Mouse (Mus musculus) midbrain, postnatal 0 days (tissue): Measurements from ENCODE around the gene Lefty2. TPM values are rescaled to one million over a fixed set of nuclear protein-coding genes. Genes with fewer than 3 reads are reported as not detected.

ENCODE experiments used
- ATAC-seq: fragments of 200-750 bp; cut with Nextera tagmentation; 2 replicates; pipeline ENCODE4 v1.8.0; 2017; ENCODE audit warnings: moderate number of reproducible peaks, mild to moderate bottlenecking, moderate TSS enrichment, moderate library complexity; ENCODE audit not compliant: low FRiP score
- DNase-seq: peaks from one replicate; pipeline ENCODE4 v3.0.0-alpha.2; 2015; ENCODE audit warnings: low spot score
- H3K27ac ChIP-seq: fragments of 300-500 bp; sonication (generic); 2 replicates; pipeline ENCODE4 v1.5.1; 2014; ENCODE audit warnings: low read depth, mild to moderate bottlenecking, low read length, mixed read lengths
- H3K27me3 ChIP-seq: fragments of 300-500 bp; sonication (generic); 2 replicates; pipeline ENCODE4 v1.6.1; 2014; ENCODE audit warnings: low read length, control low read depth, mixed read lengths; ENCODE audit not compliant: insufficient read depth
- H3K36me3 ChIP-seq: fragments of 300-500 bp; sonication (generic); 2 replicates; pipeline ENCODE4 v1.6.1; 2014; ENCODE audit warnings: low read length, control low read depth, mixed read lengths; ENCODE audit not compliant: insufficient read depth
- H3K4me1 ChIP-seq: fragments of 300-500 bp; sonication (generic); 2 replicates; pipeline ENCODE4 v1.6.1; 2014; ENCODE audit warnings: mild to moderate bottlenecking, control low read depth, antibody characterized with exemption, low read length, mixed read lengths; ENCODE audit not compliant: insufficient read depth
- H3K4me2 ChIP-seq: fragments of 300-500 bp; sonication (generic); 2 replicates; pipeline ENCODE4 v1.6.1; 2014; ENCODE audit warnings: low read depth, mild to moderate bottlenecking, low read length, mixed read lengths; ENCODE audit not compliant: poor library complexity, severe bottlenecking
- H3K4me3 ChIP-seq: fragments of 300-500 bp; sonication (generic); 2 replicates; pipeline ENCODE4 v1.5.1; 2014; ENCODE audit warnings: low read depth, mild to moderate bottlenecking, low read length, moderate library complexity
- H3K9ac ChIP-seq: fragments of 300-500 bp; sonication (generic); replicated peaks from 2 replicates; pipeline ENCODE4 v1.6.1; 2014; ENCODE audit warnings: mild to moderate bottlenecking, low read length, moderate library complexity, mixed read lengths; ENCODE audit not compliant: poor library complexity, severe bottlenecking
- H3K9me3 ChIP-seq: fragments of 300-500 bp; sonication (generic); 2 replicates; pipeline ENCODE4 v1.6.1; 2016; ENCODE audit warnings: low read length, control low read depth
- CTCF ChIP-seq: IDR thresholded peaks from 2 replicates; pipeline ENCODE4 v1.5.1; 2016; ENCODE audit warnings: antibody characterized with exemption, mild to moderate bottlenecking
- WGBS: fragments of 180-500 bp; shearing (Covaris S2); extraction: QIAGEN DNeasy Blood & Tissue Kit; methylation state at CpG from one replicate; pipeline ENCODE4 v1.1.7; 2014; 5-methylcytosine and 5-hydroxymethylcytosine counted together
- polyA plus RNA-seq: library from polyadenylated mRNA; unstranded; fragments of >200 nt; fragmentation: Nextera tagmentation; extraction: Ambion mirVana; gene quantifications from 2 replicates; pipeline ENCODE4 v1.2.1, GENCODE M21; 2015
- total RNA-seq: library from RNA; depleted of rRNA; stranded (reverse); fragments of >200 nt; gene quantifications from 2 replicates; pipeline ENCODE4 v1.2.3, GENCODE M21; 2014

Gene Lefty2
- total and polyA plus RNA-seq, 2 experiments from 2014 or later = 8.6 to 12.8 TPM

- no peaks in the 10 kb centered on the region for H3K9me3 ChIP-seq
- no peaks in the 10 kb centered on the region for H3K4me1 ChIP-seq
- no peak overlapping the region for H3K4me3 ChIP-seq
- peak; percentile 56 for TF ChIP-seq CTCF
- ATAC-seq (no peak), DNase-seq (peak; percentile 54)
- no peak overlapping the region for H3K9ac ChIP-seq
- H3K27me3 ChIP-seq = no peaks in the 10 kb centered on the region
- no peak overlapping the region for H3K4me2 ChIP-seq
- H3K27ac ChIP-seq = no peak overlapping the region
- peaks cover 11% of the 10 kb centered on the region for H3K36me3 ChIP-seq
- 46% methylated on average over 8 of the region's 8 CpGs for WGBS
These were observed 18.2 kb downstream of the Lefty2 start for GRCm38 (mm10) chr1:180911138-180911537.

- Histone ChIP-seq H3K27ac (no peak overlapping the region), H3K9ac (no peak overlapping the region), H3K9me3 (no peaks in the 10 kb centered on the region), H3K27me3 (no peaks in the 10 kb centered on the region), H3K4me1 (no peaks in the 10 kb centered on the region), H3K4me2 (no peak overlapping the region), H3K4me3 (no peak overlapping the region), H3K36me3 (peaks cover 7% of the 10 kb centered on the region)
- WGBS = 63% methylated on average over 20 of the region's 20 CpGs
- TF ChIP-seq CTCF = no peak
- no peak for ATAC-seq
- no peak for DNase-seq
These were observed 18.9 kb downstream of the Lefty2 start for GRCm38 (mm10) chr1:180911653-180912287.

DNA sequence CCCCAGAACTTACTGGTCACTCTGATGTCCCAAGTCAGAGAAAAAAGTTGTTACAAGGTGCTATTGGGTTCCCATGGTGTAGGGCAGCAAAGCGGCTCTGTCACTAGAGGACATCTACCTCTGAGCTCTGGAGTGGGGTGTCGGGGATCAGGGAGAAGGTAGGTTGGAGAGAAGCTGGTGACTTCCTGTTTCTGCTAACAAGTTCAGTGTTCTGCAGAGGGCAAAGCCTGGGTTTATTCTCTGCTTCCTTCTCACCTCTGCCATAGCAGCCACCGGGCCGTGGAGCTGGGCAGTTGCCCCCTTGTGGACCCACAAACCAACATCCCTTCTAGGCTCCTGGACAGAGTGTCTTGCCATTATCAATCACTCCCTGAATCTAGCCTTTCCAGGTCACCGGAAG, 19.9 kb downstream of the Lefty2 start:
- no peak for ATAC-seq
- Histone ChIP-seq H3K27ac (no peak overlapping the region), H3K9me3 (no peaks in the 10 kb centered on the region), H3K4me2 (no peak overlapping the region), H3K9ac (no peak overlapping the region), H3K4me1 (no peaks in the 10 kb centered on the region), H3K36me3 (no peaks in the 10 kb centered on the region; the same call in 1 of the 2 replicates), H3K4me3 (no peak overlapping the region), H3K27me3 (no peaks in the 10 kb centered on the region)
- WGBS = 89% methylated on average over 5 of the region's 5 CpGs
- no peak for DNase-seq
- no peak for TF ChIP-seq CTCF

DNA sequence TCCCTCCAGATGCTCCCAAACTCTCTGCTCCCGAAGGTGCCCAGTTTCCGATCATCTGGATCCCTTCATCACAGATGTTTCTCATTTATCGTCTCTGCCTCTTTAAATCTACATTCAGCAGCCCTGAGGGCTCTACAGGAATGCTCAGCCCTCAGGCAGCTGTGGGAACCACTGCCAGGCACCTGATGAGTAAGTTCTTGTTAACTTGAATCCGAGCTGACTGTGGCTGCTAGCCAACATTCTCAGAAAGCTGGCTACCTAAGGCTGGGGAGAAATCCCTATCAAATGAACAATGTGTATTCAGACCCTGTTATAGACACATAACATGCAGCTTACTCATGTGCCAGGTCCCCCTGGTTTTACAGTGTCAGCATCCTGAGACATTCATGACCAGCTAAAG, 20.9 kb downstream of the Lefty2 start:
- TF ChIP-seq CTCF = no peak
- Histone ChIP-seq H3K9me3 (no peaks in the 10 kb centered on the region), H3K36me3 (no peaks in the 10 kb centered on the region), H3K4me1 (no peaks in the 10 kb centered on the region), H3K27ac (no peak overlapping the region), H3K4me3 (no peak overlapping the region), H3K4me2 (no peak overlapping the region), H3K27me3 (no peaks in the 10 kb centered on the region), H3K9ac (no peak overlapping the region)
- WGBS = 56% methylated on average over 4 of the region's 4 CpGs
- ATAC-seq (no peak), DNase-seq (no peak)

GRCm38 (mm10) chr1:180916425-180916824, 23.5 kb downstream of the Lefty2 start:
- Histone ChIP-seq H3K4me1 (no peaks in the 10 kb centered on the region), H3K9ac (no peak overlapping the region), H3K4me3 (no peak overlapping the region), H3K27me3 (no peaks in the 10 kb centered on the region), H3K27ac (no peak overlapping the region), H3K9me3 (no peaks in the 10 kb centered on the region), H3K4me2 (no peak overlapping the region), H3K36me3 (no peaks in the 10 kb centered on the region)
- ATAC-seq = no peak
- no peak for TF ChIP-seq CTCF
- no peak for DNase-seq
- WGBS = 89% methylated on average over 11 of the region's 11 CpGs

DNA sequence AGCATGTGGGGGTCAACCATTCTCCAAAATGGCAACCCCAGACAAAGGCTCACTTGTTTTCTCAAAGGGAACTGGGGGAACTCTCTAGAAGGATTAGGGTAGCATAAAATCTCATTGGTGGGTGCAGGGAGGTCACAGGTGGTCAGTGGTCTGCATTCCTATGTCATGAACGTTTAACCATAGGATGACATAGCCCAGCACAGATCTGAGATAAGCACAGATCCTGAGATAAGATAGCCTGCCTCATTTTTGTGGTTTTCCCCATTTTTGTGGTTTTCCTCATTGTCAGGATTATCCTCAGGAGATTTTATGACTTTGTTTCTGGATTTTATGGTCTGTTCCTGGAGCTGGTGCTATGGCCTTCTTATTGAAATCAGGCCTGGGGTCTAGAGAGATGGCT, 24.1 kb downstream of the Lefty2 start:
- Histone ChIP-seq H3K27me3 (no peaks in the 10 kb centered on the region), H3K9me3 (no peaks in the 10 kb centered on the region), H3K36me3 (no peaks in the 10 kb centered on the region), H3K27ac (no peak overlapping the region), H3K4me3 (no peak overlapping the region), H3K9ac (no peak overlapping the region), H3K4me2 (no peak overlapping the region), H3K4me1 (no peaks in the 10 kb centered on the region)
- 63% methylated on average over 1 of the region's 1 CpGs for WGBS
- no peak for TF ChIP-seq CTCF
- no peak for DNase-seq
- no peak for ATAC-seq
